Mouse (Mus musculus): Measurements from ENCODE around the gene Plac8.

DNA sequence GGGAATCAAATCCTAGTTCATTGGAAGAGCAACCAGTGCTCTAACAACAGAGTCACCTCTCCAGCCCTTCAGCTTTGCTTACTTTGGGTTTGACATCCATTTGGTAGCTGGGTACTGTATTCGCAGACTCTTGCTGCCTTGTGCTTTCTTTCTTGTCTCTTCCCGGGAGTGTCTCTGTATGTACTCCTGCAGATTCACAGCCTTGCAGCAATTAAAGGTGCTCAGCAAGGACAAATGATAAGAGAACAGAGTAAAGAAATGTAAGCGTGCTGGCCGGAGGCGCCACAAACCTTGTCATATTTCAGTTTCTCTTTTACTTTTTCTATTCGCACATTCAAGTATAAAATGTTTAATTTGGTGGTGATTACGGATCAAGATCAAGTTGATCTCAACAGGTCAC, 15.1 kb upstream of the Plac8 start:
- TF ChIP-seq CTCF (IDR thresholded peaks at IDR 0.05; ENCODE audit: extremely low read depth, insufficient read depth, insufficient read length, insufficient replicate concordance) (no peak), POLR2A (IDR thresholded peaks at IDR 0.05; ENCODE audit: low read depth, low read length) (no peak)

Measured in spleen, adult 2 months (tissue).